Mouse (Mus musculus): ENCODE measurements around the gene Ube2d3.

The Ube2d3 gene

GRCm38 (mm10) chr3:135437758-135438495, at the start of gene Ube2d3:
Gene Ube2d3, plus strand, starts transcription at chr3:135438149.
- in situ Hi-C loops (cut with MboI; ENCODE audit: unreplicated experiment in 2 of 2), result loop anchor here in 1 of 2 experiments (25.0 kb wide), 1 partner anchor 1249 kb away; no protein-coding TSS in a partner anchor

- in situ Hi-C loops (cut with MboI; ENCODE audit: unreplicated experiment in 2 of 2), result no loop called here
These were observed 44.8 kb upstream of the Ube2d3 start for GRCm38 (mm10) chr3:135393186-135393585.

DNA sequence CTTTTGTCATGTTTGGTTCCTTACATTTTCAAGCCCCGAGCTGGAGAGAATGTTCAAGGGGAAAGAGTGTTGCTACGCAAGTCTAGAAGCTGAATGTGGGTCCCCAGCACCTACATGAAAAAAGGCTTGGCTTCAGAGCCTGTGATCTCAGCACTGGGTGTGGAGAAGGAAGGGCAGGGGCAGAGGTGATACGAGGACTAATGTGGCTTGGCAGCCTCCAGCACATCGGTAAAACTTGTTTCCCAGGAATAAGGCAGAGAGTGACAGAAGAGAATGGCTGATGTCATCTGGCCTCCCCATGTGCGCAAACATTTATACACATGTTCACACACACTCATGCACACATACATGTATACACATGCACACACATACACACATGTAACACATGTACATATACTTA, 42.9 kb upstream of the Ube2d3 start:
- in situ Hi-C loops (cut with MboI; ENCODE audit: unreplicated experiment in 2 of 2), result loop anchor here (5.0 kb wide), 1 partner anchor 103 kb away; no protein-coding TSS in a partner anchor

- in situ Hi-C loops (cut with MboI; ENCODE audit: unreplicated experiment in 2 of 2), result loop anchor here (5.0 kb wide), 1 partner anchor 104 kb away; no protein-coding TSS in a partner anchor
These were observed 41.9 kb upstream of the Ube2d3 start for GRCm38 (mm10) chr3:135396081-135396480.

DNA sequence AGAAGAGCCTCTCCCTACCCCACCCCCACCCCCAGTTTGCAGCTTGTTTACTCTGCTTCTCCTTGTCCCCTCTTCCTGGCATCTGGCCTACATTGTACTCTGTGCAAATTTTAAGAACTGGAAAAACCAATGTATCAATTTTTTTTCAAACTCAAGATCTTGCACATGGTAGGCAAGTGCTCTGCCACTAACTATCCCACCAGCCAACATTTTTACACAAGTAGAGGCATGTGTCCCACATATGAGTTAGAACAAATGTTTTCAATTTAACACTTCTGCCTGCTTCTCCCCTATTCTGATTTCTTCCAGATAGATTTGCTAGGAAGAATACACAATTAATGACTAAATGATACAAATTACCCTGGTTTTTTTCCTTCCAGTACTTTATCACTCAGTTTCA, 40.8 kb upstream of the Ube2d3 start:
- in situ Hi-C loops (cut with MboI; ENCODE audit: unreplicated experiment in 2 of 2), result loop anchor here (5.0 kb wide), 1 partner anchor 105 kb away; no protein-coding TSS in a partner anchor

- in situ Hi-C loops (cut with MboI; ENCODE audit: unreplicated experiment in 2 of 2), result loop anchor here (5.0 kb wide), 3 partner anchors 105 to 330 kb away; no protein-coding TSS in a partner anchor
These were observed 35.7 kb upstream of the Ube2d3 start for GRCm38 (mm10) chr3:135402201-135402658.

GRCm38 (mm10) chr3:135403211-135403610, 34.7 kb upstream of the Ube2d3 start:
- in situ Hi-C loops (cut with MboI; ENCODE audit: unreplicated experiment in 2 of 2), result loop anchor here (5.0 kb wide), 3 partner anchors 104 to 329 kb away; no protein-coding TSS in a partner anchor

DNA sequence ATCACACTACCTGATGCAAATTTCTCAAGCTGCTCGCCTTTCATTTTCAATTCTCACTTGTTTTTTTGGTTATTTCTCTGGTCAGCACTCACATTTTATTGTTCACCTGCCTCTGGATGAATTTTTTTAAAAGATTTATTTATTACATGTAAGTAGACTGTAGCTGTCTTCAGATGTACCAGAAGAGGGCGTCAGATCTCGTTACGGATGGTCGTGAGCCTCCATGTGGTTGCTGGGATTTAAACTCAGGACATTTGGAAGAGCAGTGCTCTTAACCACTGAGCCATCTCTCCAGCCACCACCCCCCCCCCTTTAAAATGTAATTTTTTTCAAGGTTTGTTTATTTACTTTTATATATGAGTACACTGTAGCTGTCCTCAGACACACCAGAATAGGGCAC, 34.1 kb upstream of the Ube2d3 start:
- in situ Hi-C loops (cut with MboI; ENCODE audit: unreplicated experiment in 2 of 2), result loop anchor here (5.0 kb wide), 3 partner anchors 103 to 328 kb away; no protein-coding TSS in a partner anchor

DNA sequence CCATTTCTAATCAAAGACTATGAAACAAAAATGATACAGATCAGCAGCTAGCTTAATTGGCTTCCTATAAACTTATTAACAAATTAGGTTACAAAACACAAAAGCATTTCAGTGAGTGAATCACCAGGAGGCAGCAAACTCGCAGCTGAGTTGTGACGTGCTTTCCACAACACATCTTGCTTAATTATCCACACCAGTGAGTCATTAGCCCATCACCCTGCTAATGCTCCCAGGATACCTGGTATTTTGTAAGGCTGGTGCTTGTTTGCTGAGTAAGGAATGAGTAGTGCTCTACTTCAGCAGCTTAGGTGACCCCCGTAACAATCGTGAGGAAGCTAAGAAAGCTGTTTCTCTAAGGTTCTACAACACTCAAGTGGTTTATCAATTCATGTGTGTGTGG, 33.4 kb upstream of the Ube2d3 start:
- in situ Hi-C loops (cut with MboI; ENCODE audit: unreplicated experiment in 2 of 2), result loop anchor here (5.0 kb wide), 3 partner anchors 103 to 328 kb away; no protein-coding TSS in a partner anchor

- in situ Hi-C loops (cut with MboI; ENCODE audit: unreplicated experiment in 2 of 2), result no loop called here
These were observed 30.6 kb upstream of the Ube2d3 start for GRCm38 (mm10) chr3:135407351-135407750.

- in situ Hi-C loops (cut with MboI; ENCODE audit: unreplicated experiment in 2 of 2), result no loop called here
These were observed 28.7 kb upstream of the Ube2d3 start for GRCm38 (mm10) chr3:135409219-135409618.

- in situ Hi-C loops (cut with MboI; ENCODE audit: unreplicated experiment in 2 of 2), result no loop called here
These were observed 26.9 kb upstream of the Ube2d3 start for GRCm38 (mm10) chr3:135411056-135411455.

DNA sequence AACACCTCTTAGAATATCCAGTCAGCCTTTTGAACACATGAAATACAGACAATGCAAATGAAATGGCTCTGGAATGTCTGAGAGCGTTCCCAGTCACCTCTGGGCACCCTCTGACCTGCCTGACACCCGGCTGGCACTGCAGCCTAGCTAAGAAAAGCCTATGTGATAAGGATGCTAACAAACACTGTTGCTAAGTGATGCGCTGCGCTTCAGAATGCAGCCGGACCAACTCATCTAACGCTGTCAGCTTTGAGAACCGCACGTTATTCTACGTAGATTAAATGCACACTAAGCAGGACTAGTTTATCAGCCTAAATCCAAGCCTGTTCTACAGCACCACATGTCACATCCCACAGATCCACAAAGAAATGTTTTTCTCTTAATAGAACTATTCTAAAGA, 26.1 kb upstream of the Ube2d3 start:
- in situ Hi-C loops (cut with MboI; ENCODE audit: unreplicated experiment in 2 of 2), result no loop called here

DNA sequence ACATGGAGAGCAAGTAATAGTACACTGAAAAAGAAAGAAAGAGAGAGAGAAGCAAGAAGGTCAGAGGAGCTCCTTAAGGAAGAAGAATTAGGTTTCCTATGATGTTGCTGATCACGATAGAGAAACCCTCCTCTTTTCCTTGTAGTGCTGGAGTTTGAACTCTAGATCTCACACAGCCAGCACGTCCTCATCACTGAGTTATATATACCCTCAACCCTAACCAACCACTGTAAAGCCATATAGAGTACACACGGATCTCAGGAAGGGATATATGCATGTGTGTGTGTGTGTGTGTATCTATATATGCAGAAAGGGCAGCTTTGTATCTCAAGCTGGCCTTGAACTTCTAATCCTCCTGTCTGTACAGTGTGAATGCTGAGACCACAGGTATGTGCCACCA, 20.7 kb upstream of the Ube2d3 start:
- in situ Hi-C loops (cut with MboI; ENCODE audit: unreplicated experiment in 2 of 2), result no loop called here

DNA sequence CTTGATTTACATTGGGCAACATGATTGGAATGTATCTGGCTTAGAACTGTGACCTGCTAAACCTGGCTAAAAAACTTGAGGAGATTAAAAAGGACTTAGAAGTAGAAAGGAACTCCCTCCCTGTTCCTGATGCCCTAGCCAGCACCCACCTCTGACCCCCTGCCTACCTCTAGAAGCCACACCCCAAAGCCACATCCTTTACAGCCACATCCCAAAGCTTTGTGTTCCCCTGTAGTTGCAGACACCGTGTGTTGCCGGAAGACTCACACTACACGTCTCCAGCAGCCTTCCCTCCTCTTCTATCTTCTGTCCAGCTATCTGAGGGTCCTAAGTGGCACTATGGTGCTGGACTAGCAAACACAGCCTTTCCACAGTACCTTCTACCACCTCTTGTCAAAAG, 20.1 kb upstream of the Ube2d3 start:
- in situ Hi-C loops (cut with MboI; ENCODE audit: unreplicated experiment in 2 of 2), result no loop called here

- in situ Hi-C loops (cut with MboI; ENCODE audit: unreplicated experiment in 2 of 2), result no loop called here
These were observed 17.2 kb upstream of the Ube2d3 start for GRCm38 (mm10) chr3:135420542-135421309.

DNA sequence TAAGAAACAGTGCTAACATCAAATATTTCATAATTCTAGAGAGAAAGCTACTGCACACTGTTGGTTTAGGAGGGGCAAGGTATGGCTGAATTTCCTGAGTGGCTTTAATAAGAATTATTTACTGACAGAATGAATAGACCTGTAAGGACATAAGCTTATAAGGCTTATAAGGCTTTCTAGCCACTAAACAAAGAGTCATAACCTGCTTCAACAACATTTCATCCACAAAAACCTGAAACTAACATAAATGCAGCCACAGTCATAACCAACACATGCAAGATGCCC, 16.7 kb upstream of the Ube2d3 start:
- in situ Hi-C loops (cut with MboI; ENCODE audit: unreplicated experiment in 2 of 2), result no loop called here

DNA sequence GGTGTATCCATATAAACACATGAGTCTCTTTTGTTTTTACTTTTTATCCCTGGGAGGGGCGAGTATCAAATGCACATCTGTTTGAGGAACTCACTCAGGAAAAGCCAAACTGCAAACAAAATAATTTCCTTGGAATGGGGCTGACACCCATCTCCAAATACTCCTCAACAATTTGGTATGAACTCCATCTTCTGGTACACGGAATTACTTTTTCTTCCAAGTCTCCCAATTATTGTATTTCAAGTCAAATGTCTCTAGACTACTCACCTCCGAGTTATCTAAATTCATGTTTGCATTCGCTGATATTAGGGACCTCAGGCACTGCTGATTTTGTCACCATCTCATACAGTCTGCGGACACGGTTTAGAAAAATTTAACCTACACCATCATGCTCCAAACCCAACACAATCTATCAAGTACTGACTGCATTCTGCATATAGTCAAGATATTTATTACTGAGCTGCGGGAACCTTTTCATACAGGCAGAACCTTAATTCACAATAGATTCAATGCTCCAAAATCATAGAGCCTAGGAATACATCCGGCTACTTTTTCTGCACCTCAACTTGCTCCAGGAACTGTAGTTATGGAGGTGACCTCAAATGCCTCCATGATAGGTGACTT, 15.6 kb upstream of the Ube2d3 start:
- in situ Hi-C loops (cut with MboI; ENCODE audit: unreplicated experiment in 2 of 2), result no loop called here

GRCm38 (mm10) chr3:135422856-135423607, 14.9 kb upstream of the Ube2d3 start:
- in situ Hi-C loops (cut with MboI; ENCODE audit: unreplicated experiment in 2 of 2), result no loop called here

DNA sequence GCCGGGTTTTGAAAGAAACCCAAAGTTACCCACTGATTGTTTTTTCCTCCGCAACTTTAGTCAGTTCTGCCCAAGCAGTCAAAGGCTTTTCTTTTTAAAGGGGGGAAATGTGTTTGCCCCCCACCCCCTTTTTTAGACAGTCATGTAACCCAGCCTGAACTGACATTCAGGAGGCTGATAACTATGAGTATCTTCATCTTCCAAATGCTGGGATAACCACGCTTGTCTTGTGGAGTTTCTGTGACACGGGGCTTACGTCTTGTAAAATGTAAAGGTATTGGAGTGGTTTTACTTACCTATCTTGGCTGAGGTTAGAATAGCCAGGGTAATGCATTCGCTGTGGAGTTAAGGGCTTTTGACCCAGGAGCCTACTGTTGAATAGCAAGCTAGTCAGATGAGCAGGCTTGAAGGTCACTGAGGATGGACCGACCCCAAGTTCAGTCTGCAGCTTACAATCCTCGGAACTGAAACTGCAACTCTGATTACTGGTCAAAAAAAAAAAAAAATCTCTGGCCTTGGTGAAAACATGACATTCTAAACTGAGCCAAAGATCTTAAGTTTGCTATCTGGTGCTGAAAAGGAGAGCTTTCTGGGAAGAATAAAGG, 14.2 kb upstream of the Ube2d3 start, which contains the start of gene Cisd2:
Cisd2 (minus strand) TSS at position 318 of the 605 bp plus-strand sequence.
- in situ Hi-C loops (cut with MboI; ENCODE audit: unreplicated experiment in 2 of 2), result no loop called here

Data from v-Abl transformed pro-B cells (cell line).